Comparison of ENCODE assay signal across 8 mouse cellular contexts in genomic region chr12:78749378-78749801, GRCm38 (mm10). TPM values are rescaled to one million over a fixed set of nuclear protein-coding genes. Genes with fewer than 3 reads are reported as not detected.
DNase-seq lines count a peak whose midpoint lies in the region; ATAC-seq and TF ChIP-seq lines count a peak whose summit lies in the region.

No protein-coding gene starts in this region.

- DNase-seq in heart, adult 2 months, result peak; percentile 79 to 80
- DNase-seq in kidney, adult 9 months, result peak; percentile 80
- DNase-seq in midbrain, embryonic 14.5 days, result peak; percentile 75
- DNase-seq in splenic B cell, adult 2 months (ENCODE audit: low read depth, low spot score), result peak; percentile 40

- H3K79me2 ChIP-seq in heart, adult 2 months (replicated peaks; ENCODE audit: control insufficient read depth, insufficient read depth, low read length), result no peaks in the 10 kb centered on the region; the same call in 1 of the 2 replicates

- peak overlapping the region; percentile 77 for H3K27ac ChIP-seq in bone marrow, adult 2 months (ENCODE audit: control insufficient read depth, insufficient read depth, low read depth, low read length, poor library complexity)
- H3K27ac ChIP-seq in embryonic facial prominence, embryonic 13.5 days, result peak overlapping the region; percentile 97
- peak overlapping the region; percentile 94 for H3K27ac ChIP-seq in heart, adult 2 months
- H3K27ac ChIP-seq in limb, embryonic 13.5 days, result peak overlapping the region; percentile 95
- peak overlapping the region; percentile 81 for H3K27ac ChIP-seq in midbrain, embryonic 14.5 days (replicated peaks; ENCODE audit: low read depth, low read length)

- H3K36me3 ChIP-seq in E14TG2a.4 (ENCODE audit: insufficient read depth, low read length), result no peaks in the 10 kb centered on the region
- H3K36me3 ChIP-seq in embryonic facial prominence, embryonic 13.5 days, result no peaks in the 10 kb centered on the region
- peaks cover 2% of the 10 kb centered on the region for H3K36me3 ChIP-seq in heart, adult 2 months (ENCODE audit: control insufficient read depth, insufficient read depth, low read length)
- no peaks in the 10 kb centered on the region for H3K36me3 ChIP-seq in limb, embryonic 13.5 days
- no peaks in the 10 kb centered on the region for H3K36me3 ChIP-seq in midbrain, embryonic 14.5 days (ENCODE audit: control insufficient read depth, insufficient read depth, low read length)
- no peaks in the 10 kb centered on the region for H3K36me3 ChIP-seq in splenic B cell, adult 2 months (ENCODE audit: control insufficient read depth, insufficient read depth, low read length, poor library complexity, severe bottlenecking)

- WGBS in bone marrow, adult 2 months, result 1% methylated on average over 25 of the region's 25 CpGs
- under 1% methylated on average over 25 of the region's 25 CpGs for WGBS in embryonic facial prominence, embryonic 13.5 days
- under 1% methylated on average over 25 of the region's 25 CpGs for WGBS in heart, adult 2 months
- WGBS in limb, embryonic 13.5 days, result under 1% methylated on average over 25 of the region's 25 CpGs
- WGBS in midbrain, embryonic 14.5 days, result under 1% methylated on average over 25 of the region's 25 CpGs

- intact Hi-C loops in heart, adult 2 months (cut with DNase I), result loop anchor here (2.0 to 5.0 kb wide), 2 partner anchors 113 to 523 kb away; partner anchors contain the start of genes Atp6v1d, Eif2s1 and Gphn

- H3K4me3 ChIP-seq in E14TG2a.4 (replicated peaks; ENCODE audit: low read length), result peak overlapping the region; percentile 88
- H3K4me3 ChIP-seq in bone marrow, adult 2 months (replicated peaks; ENCODE audit: control insufficient read depth, low read depth, low read length), result peak overlapping the region; percentile 90
- H3K4me3 ChIP-seq in embryonic facial prominence, embryonic 13.5 days, result peak overlapping the region; percentile 78
- peak overlapping the region; percentile 89 for H3K4me3 ChIP-seq in heart, adult 2 months
- H3K4me3 ChIP-seq in limb, embryonic 13.5 days, result peak overlapping the region; percentile 85
- H3K4me3 ChIP-seq in midbrain, embryonic 14.5 days (replicated peaks; ENCODE audit: low read depth, low read length), result peak overlapping the region; percentile 85

- H3K27me3 ChIP-seq in E14TG2a.4 (ENCODE audit: insufficient read depth, low read length), result peaks cover 18% of the 10 kb centered on the region
- H3K27me3 ChIP-seq in embryonic facial prominence, embryonic 13.5 days, result 0 out of 2 replicates have a peak, but pooled peaks cover 8% of the 10 kb centered on the region
- no peaks in the 10 kb centered on the region for H3K27me3 ChIP-seq in heart, adult 2 months (ENCODE audit: control insufficient read depth, insufficient read depth, low read length)
- peaks cover 8% of the 10 kb centered on the region; the same call in 1 of the 2 replicates for H3K27me3 ChIP-seq in limb, embryonic 13.5 days
- H3K27me3 ChIP-seq in midbrain, embryonic 14.5 days (ENCODE audit: control insufficient read depth, insufficient read depth, low read length), result no peaks in the 10 kb centered on the region
- H3K27me3 ChIP-seq in splenic B cell, adult 2 months (ENCODE audit: control insufficient read depth, insufficient read depth, low read length, poor library complexity, severe bottlenecking), result no peaks in the 10 kb centered on the region

- H3K4me1 ChIP-seq in E14TG2a.4 (replicated peaks; ENCODE audit: low read depth, low read length), result peaks cover 14% of the 10 kb centered on the region
- H3K4me1 ChIP-seq in bone marrow, adult 2 months (ENCODE audit: control insufficient read depth, insufficient read depth, low read length), result no peaks in the 10 kb centered on the region; the same call in 1 of the 2 replicates
- H3K4me1 ChIP-seq in embryonic facial prominence, embryonic 13.5 days, result peaks cover 8% of the 10 kb centered on the region
- H3K4me1 ChIP-seq in heart, adult 2 months (ENCODE audit: control insufficient read depth, insufficient read depth, low read length), result no peaks in the 10 kb centered on the region
- peaks cover 4% of the 10 kb centered on the region; the same call in 1 of the 2 replicates for H3K4me1 ChIP-seq in limb, embryonic 13.5 days
- H3K4me1 ChIP-seq in midbrain, embryonic 14.5 days (ENCODE audit: control insufficient read depth, insufficient read depth, low read length), result no peaks in the 10 kb centered on the region

- no peak for TF ChIP-seq CTCF in E14TG2a.4 (conservative IDR thresholded peaks at IDR 0.05; ENCODE audit: low read length)
- TF ChIP-seq CTCF in bone marrow, adult 2 months (IDR thresholded peaks at IDR 0.05; ENCODE audit: control insufficient read depth, insufficient read depth, low read length), result no peak
- TF ChIP-seq CTCF in heart, adult 2 months (IDR thresholded peaks at IDR 0.05), result no peak

- no peak for TF ChIP-seq POLR2A in bone marrow, adult 2 months (IDR thresholded peaks at IDR 0.05; ENCODE audit: borderline replicate concordance, control insufficient read depth, low read depth, low read length)
- TF ChIP-seq POLR2A in heart, adult 2 months (IDR thresholded peaks at IDR 0.05; ENCODE audit: insufficient read depth, low read depth, low read length), result no peak

- H3K4me2 ChIP-seq in embryonic facial prominence, embryonic 13.5 days, result peak overlapping the region; percentile 59
- peak overlapping the region; percentile 72 for H3K4me2 ChIP-seq in limb, embryonic 13.5 days (replicated peaks)
- H3K4me2 ChIP-seq in midbrain, embryonic 14.5 days (ENCODE audit: low read length), result peak overlapping the region; percentile 92

- no peaks in the 10 kb centered on the region for H3K9me3 ChIP-seq in E14TG2a.4 (ENCODE audit: low read length)
- no peaks in the 10 kb centered on the region for H3K9me3 ChIP-seq in embryonic facial prominence, embryonic 13.5 days
- no peaks in the 10 kb centered on the region for H3K9me3 ChIP-seq in limb, embryonic 13.5 days
- no peaks in the 10 kb centered on the region for H3K9me3 ChIP-seq in midbrain, embryonic 14.5 days (ENCODE audit: control insufficient read depth, low read length)

- TF ChIP-seq EP300 in heart, adult 2 months (IDR thresholded peaks at IDR 0.05; ENCODE audit: insufficient read depth, low read depth, low read length), result no peak

- H3K9ac ChIP-seq in embryonic facial prominence, embryonic 13.5 days, result peak overlapping the region; percentile 89
- H3K9ac ChIP-seq in heart, adult 2 months (ENCODE audit: low read depth, low read length), result peak overlapping the region; percentile 78
- peak overlapping the region; percentile 87 for H3K9ac ChIP-seq in limb, embryonic 13.5 days
- peak overlapping the region; percentile 70 for H3K9ac ChIP-seq in midbrain, embryonic 14.5 days (replicated peaks; ENCODE audit: low read length)

- peak; percentile 28; the same call in 1 of the 2 replicates for ATAC-seq in embryonic facial prominence, embryonic 13.5 days (ENCODE audit: insufficient number of reproducible peaks, insufficient read depth, low FRiP score, low TSS enrichment, low read depth)
- ATAC-seq in limb, embryonic 13.5 days (ENCODE audit: low FRiP score, low read depth), result no peak; the same call in 1 of the 2 replicates
- peak; percentile 48 for ATAC-seq in midbrain, embryonic 14.5 days (ENCODE audit: low FRiP score, low TSS enrichment)

RNA-seq across cellular contexts. Expression of gene Mpp5, which starts 0.7 kb away (rescaled TPM):
- polyA plus RNA-seq in bone marrow, adult 2 months (2011; ENCODE audit: insufficient read depth, insufficient read length, low replicate concordance, missing spikeins), result 4.3 and 9.1 TPM in 2 replicates
- polyA plus RNA-seq in embryonic facial prominence, embryonic 13.5 days (2015; fragmentation: Nextera tagmentation; extraction: Ambion mirVana), result 19.2 and 24.6 TPM in 2 replicates
- 10 to 100 TPM; 11.1 to 19.2 TPM for total RNA-seq in heart, adult 2 months (2021)
- polyA plus RNA-seq in heart, adult 2 months (2012; rRNA removed), result 2.1 and 6.5 TPM in 2 replicates
- polyA plus RNA-seq in limb, embryonic 13.5 days (2015; fragmentation: Nextera tagmentation; extraction: Ambion mirVana), result 20.0 and 21.3 TPM in 2 replicates
- 16.0 and 19.5 TPM in 2 replicates for polyA plus RNA-seq in midbrain, embryonic 14.5 days (2014; fragmentation: Nextera tagmentation; extraction: Ambion mirVana)

RNA-seq across cellular contexts. Expression of gene Fam71d, which starts 58.1 kb away (rescaled TPM):
- polyA plus RNA-seq in bone marrow, adult 2 months (2011; ENCODE audit: insufficient read depth, insufficient read length, low replicate concordance, missing spikeins), result 3.4 TPM in 1 of 2 replicates, not detected in the other
- not detected in 2 replicates for polyA plus RNA-seq in embryonic facial prominence, embryonic 13.5 days (2015; fragmentation: Nextera tagmentation; extraction: Ambion mirVana)
- total RNA-seq in heart, adult 2 months (2021), result not detected
- polyA plus RNA-seq in heart, adult 2 months (2012; rRNA removed), result 0.12 and 0.41 TPM in 2 replicates
- polyA plus RNA-seq in limb, embryonic 13.5 days (2015; fragmentation: Nextera tagmentation; extraction: Ambion mirVana), result not detected in 2 replicates
- 0.96 TPM in 1 of 2 replicates, not detected in the other for polyA plus RNA-seq in midbrain, embryonic 14.5 days (2014; fragmentation: Nextera tagmentation; extraction: Ambion mirVana)
